Mouse (Mus musculus): ENCODE measurements around the gene Psmd11. TPM values are rescaled to one million over a fixed set of nuclear protein-coding genes. Genes with fewer than 3 reads are reported as not detected.

Gene Psmd11
- total and polyA plus RNA-seq, 2 experiments from 2014 or later = 31.2 to 272 TPM

- no peaks in the 10 kb centered on the region for H3K27me3 ChIP-seq (ENCODE audit: insufficient read depth, low read length)
- no peak for ATAC-seq
- H3K27ac ChIP-seq = no peak overlapping the region
- DNase-seq (ENCODE audit: low spot score) = no peak
- no peak overlapping the region for H3K4me3 ChIP-seq (ENCODE audit: low read length)
- TF ChIP-seq CTCF (IDR thresholded peaks at IDR 0.05; ENCODE audit: low read depth) = no peak
- no peak overlapping the region for H3K9ac ChIP-seq (replicated peaks; ENCODE audit: low read length)
- H3K4me1 ChIP-seq (ENCODE audit: insufficient read depth, low read length) = peaks cover 18% of the 10 kb centered on the region; the same call in 1 of the 2 replicates
- 89% methylated on average over 10 of the region's 10 CpGs for WGBS
- no peaks in the 10 kb centered on the region for H3K36me3 ChIP-seq (ENCODE audit: insufficient read depth, low read length)
- no peaks in the 10 kb centered on the region for H3K9me3 ChIP-seq (ENCODE audit: low read length)
- H3K4me2 ChIP-seq (ENCODE audit: low read depth, low read length) = no peak overlapping the region
Observed at GRCm38 (mm10) chr11:80510124-80510523, 81.7 kb downstream of the Psmd11 start.

- Histone ChIP-seq H3K27me3 (ENCODE audit: insufficient read depth, low read length) (no peaks in the 10 kb centered on the region), H3K9me3 (ENCODE audit: low read length) (no peaks in the 10 kb centered on the region), H3K4me1 (ENCODE audit: insufficient read depth, low read length) (peaks cover 15% of the 10 kb centered on the region; the same call in 1 of the 2 replicates), H3K36me3 (ENCODE audit: insufficient read depth, low read length) (no peaks in the 10 kb centered on the region), H3K4me3 (ENCODE audit: low read length) (no peak overlapping the region), H3K4me2 (ENCODE audit: low read depth, low read length) (no peak overlapping the region), H3K9ac (replicated peaks; ENCODE audit: low read length) (no peak overlapping the region), H3K27ac (no peak overlapping the region)
- ATAC-seq = no peak
- no peak for TF ChIP-seq CTCF (IDR thresholded peaks at IDR 0.05; ENCODE audit: low read depth)
- no peak for DNase-seq (ENCODE audit: low spot score)
- WGBS = 66% methylated on average over 19 of the region's 19 CpGs
Observed at GRCm38 (mm10) chr11:80512313-80513056, 84.1 kb downstream of the Psmd11 start.

DNA sequence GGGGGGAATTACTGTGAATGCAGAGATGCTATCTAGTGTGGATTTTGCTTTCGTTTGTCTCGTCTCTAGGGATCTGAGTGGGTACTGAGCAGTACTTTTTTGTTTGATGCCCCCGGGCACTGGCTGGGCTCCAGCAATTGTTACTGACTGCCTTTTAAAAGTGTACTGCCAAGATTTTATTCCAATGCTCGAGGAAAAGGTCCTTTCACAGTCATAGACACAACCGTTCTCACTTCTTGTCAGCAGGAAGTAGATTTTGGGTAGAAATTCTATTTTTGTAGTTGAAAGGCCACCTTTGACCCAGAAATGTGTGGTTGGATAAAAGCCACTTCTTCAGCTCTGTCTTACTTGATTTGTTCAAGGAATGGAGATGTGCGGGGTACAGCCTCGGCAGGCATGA, 85.4 kb downstream of the Psmd11 start:
- no peaks in the 10 kb centered on the region for H3K27me3 ChIP-seq (ENCODE audit: insufficient read depth, low read length)
- H3K4me2 ChIP-seq (ENCODE audit: low read depth, low read length) = no peak overlapping the region
- no peak for ATAC-seq
- TF ChIP-seq CTCF (IDR thresholded peaks at IDR 0.05; ENCODE audit: low read depth) = no peak
- peaks cover 22% of the 10 kb centered on the region for H3K4me1 ChIP-seq (ENCODE audit: insufficient read depth, low read length)
- no peak overlapping the region for H3K9ac ChIP-seq (replicated peaks; ENCODE audit: low read length)
- H3K9me3 ChIP-seq (ENCODE audit: low read length) = no peaks in the 10 kb centered on the region
- H3K36me3 ChIP-seq (ENCODE audit: insufficient read depth, low read length) = no peaks in the 10 kb centered on the region
- no peak for DNase-seq (ENCODE audit: low spot score)
- 33% methylated on average over 7 of the region's 7 CpGs for WGBS
- H3K4me3 ChIP-seq (ENCODE audit: low read length) = no peak overlapping the region
- no peak overlapping the region for H3K27ac ChIP-seq

DNA sequence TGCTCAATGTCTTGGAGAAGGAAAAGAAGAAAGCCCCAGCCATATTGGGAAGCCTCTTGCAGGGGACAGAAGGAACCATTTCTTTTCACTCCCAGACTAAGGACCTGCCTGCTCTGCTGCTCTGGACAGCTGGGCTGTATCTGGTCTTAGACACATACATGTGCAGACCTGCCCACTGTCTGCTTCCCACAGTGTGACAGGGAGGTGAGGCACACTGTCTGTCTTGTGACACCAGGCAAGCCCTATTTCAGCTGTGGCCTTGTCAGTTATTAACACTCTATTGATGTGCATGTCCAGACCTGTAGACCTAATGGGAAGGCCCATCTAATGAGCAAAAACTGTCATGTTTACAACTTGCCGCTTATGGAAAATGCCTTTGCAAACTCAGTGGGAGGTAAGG, 86.9 kb downstream of the Psmd11 start:
- WGBS = 30% methylated on average over 1 of the region's 1 CpGs
- DNase-seq (ENCODE audit: low spot score) (no peak), ATAC-seq (no peak)
- no peak overlapping the region for H3K4me2 ChIP-seq (ENCODE audit: low read depth, low read length)
- no peak overlapping the region for H3K4me3 ChIP-seq (ENCODE audit: low read length)
- no peak overlapping the region for H3K27ac ChIP-seq
- no peaks in the 10 kb centered on the region for H3K27me3 ChIP-seq (ENCODE audit: insufficient read depth, low read length)
- H3K9me3 ChIP-seq (ENCODE audit: low read length) = no peaks in the 10 kb centered on the region
- H3K9ac ChIP-seq (replicated peaks; ENCODE audit: low read length) = no peak overlapping the region; the same call in 1 of the 2 replicates
- no peak for TF ChIP-seq CTCF (IDR thresholded peaks at IDR 0.05; ENCODE audit: low read depth)
- H3K4me1 ChIP-seq (ENCODE audit: insufficient read depth, low read length) = peaks cover 24% of the 10 kb centered on the region
- H3K36me3 ChIP-seq (ENCODE audit: insufficient read depth, low read length) = no peaks in the 10 kb centered on the region

DNA sequence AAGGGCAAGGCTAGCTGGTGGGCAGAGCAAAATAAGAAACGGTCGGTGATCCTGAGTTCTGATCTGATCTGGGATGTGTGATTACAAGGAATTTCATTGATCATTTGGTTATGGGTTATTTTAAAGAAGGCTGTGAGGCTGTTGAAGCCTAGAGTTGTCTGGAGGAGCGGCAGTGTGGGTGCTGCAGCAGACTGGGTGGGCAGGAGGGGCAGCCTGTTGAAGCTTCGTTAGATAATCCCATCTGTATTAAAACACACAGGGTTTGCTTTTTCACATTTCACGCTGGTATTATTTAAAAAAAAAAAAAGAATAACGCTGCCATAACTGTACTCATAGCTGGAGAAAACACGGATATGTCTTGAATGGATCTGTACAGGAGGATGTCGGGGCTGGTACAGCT, 87.5 kb downstream of the Psmd11 start:
- Histone ChIP-seq H3K9me3 (ENCODE audit: low read length) (no peaks in the 10 kb centered on the region), H3K36me3 (ENCODE audit: insufficient read depth, low read length) (no peaks in the 10 kb centered on the region), H3K9ac (replicated peaks; ENCODE audit: low read length) (no peak overlapping the region), H3K27me3 (ENCODE audit: insufficient read depth, low read length) (no peaks in the 10 kb centered on the region), H3K4me2 (ENCODE audit: low read depth, low read length) (no peak overlapping the region), H3K27ac (no peak overlapping the region), H3K4me3 (ENCODE audit: low read length) (no peak overlapping the region), H3K4me1 (ENCODE audit: insufficient read depth, low read length) (peaks cover 24% of the 10 kb centered on the region)
- DNase-seq (ENCODE audit: low spot score) (no peak), ATAC-seq (no peak)
- no peak for TF ChIP-seq CTCF (IDR thresholded peaks at IDR 0.05; ENCODE audit: low read depth)
- 75% methylated on average over 8 of the region's 8 CpGs for WGBS

GRCm38 (mm10) chr11:80518421-80519367, 90.3 kb downstream of the Psmd11 start:
- H3K4me3 ChIP-seq (ENCODE audit: low read length) = no peak overlapping the region
- 15% methylated on average over 9 of the region's 9 CpGs for WGBS
- ATAC-seq (peak; percentile 97), DNase-seq (ENCODE audit: low spot score) (peak; percentile 94)
- TF ChIP-seq CTCF (IDR thresholded peaks at IDR 0.05; ENCODE audit: low read depth) = no peak
- H3K4me1 ChIP-seq (ENCODE audit: insufficient read depth, low read length) = peaks cover 18% of the 10 kb centered on the region
- H3K9ac ChIP-seq (replicated peaks; ENCODE audit: low read length) = no peak overlapping the region
- peak overlapping the region; percentile 82 for H3K27ac ChIP-seq
- H3K9me3 ChIP-seq (ENCODE audit: low read length) = no peaks in the 10 kb centered on the region
- H3K4me2 ChIP-seq (ENCODE audit: low read depth, low read length) = no peak overlapping the region
- no peaks in the 10 kb centered on the region for H3K36me3 ChIP-seq (ENCODE audit: insufficient read depth, low read length)
- H3K27me3 ChIP-seq (ENCODE audit: insufficient read depth, low read length) = no peaks in the 10 kb centered on the region
